Mouse (Mus musculus): ENCODE measurements around the gene Tm7sf3. TPM values are rescaled to one million over a fixed set of nuclear protein-coding genes. Genes with fewer than 3 reads are reported as not detected.
A peak's percentile ranks its signal among the peaks of the same experiment; 100 is the strongest.

Gene Tm7sf3
- polyA plus RNA-seq, 1 experiment, result 29.3 TPM

GRCm38 (mm10) chr6:146661655-146662054, 19.0 kb upstream of the Tm7sf3 start:
- no peak for DNase-seq (ENCODE audit: extremely low spot score in 1 of 2, low spot score in 1 of 2)

- peak in 1 of 2 experiments; percentile 14 for DNase-seq (ENCODE audit: extremely low spot score in 1 of 2, low spot score in 1 of 2)
These were observed 18.0 kb upstream of the Tm7sf3 start for GRCm38 (mm10) chr6:146660591-146660990.

GRCm38 (mm10) chr6:146653197-146653596, 10.6 kb upstream of the Tm7sf3 start:
- DNase-seq (ENCODE audit: extremely low spot score in 1 of 2, low spot score in 1 of 2), result no peak

GRCm38 (mm10) chr6:146651431-146651830, 8.8 kb upstream of the Tm7sf3 start:
- no peak for DNase-seq (ENCODE audit: extremely low spot score in 1 of 2, low spot score in 1 of 2)

- DNase-seq (ENCODE audit: extremely low spot score in 1 of 2, low spot score in 1 of 2), result peak; percentile 36 to 48
These were observed 7.4 kb upstream of the Tm7sf3 start for GRCm38 (mm10) chr6:146650013-146650412.

GRCm38 (mm10) chr6:146643184-146643570, 553 bp upstream of the Tm7sf3 start:
- no peak for DNase-seq (ENCODE audit: extremely low spot score in 1 of 2, low spot score in 1 of 2)

- DNase-seq (ENCODE audit: extremely low spot score in 1 of 2, low spot score in 1 of 2), result no peak
These were observed 908 bp downstream of the Tm7sf3 start for GRCm38 (mm10) chr6:146641621-146642210.

- no peak for DNase-seq (ENCODE audit: extremely low spot score in 1 of 2, low spot score in 1 of 2)
These were observed 1.6 kb downstream of the Tm7sf3 start for GRCm38 (mm10) chr6:146640991-146641390.

- no peak for DNase-seq (ENCODE audit: extremely low spot score in 1 of 2, low spot score in 1 of 2)
These were observed 2.3 kb downstream of the Tm7sf3 start for GRCm38 (mm10) chr6:146640068-146640965.

GRCm38 (mm10) chr6:146636482-146636881, 6.1 kb downstream of the Tm7sf3 start:
- no peak for DNase-seq (ENCODE audit: extremely low spot score in 1 of 2, low spot score in 1 of 2)

- DNase-seq (ENCODE audit: extremely low spot score in 1 of 2, low spot score in 1 of 2), result no peak
These were observed 7.6 kb downstream of the Tm7sf3 start for GRCm38 (mm10) chr6:146634759-146635606.

- peak in 1 of 2 experiments; percentile 65 for DNase-seq (ENCODE audit: extremely low spot score in 1 of 2, low spot score in 1 of 2)
These were observed 8.5 kb downstream of the Tm7sf3 start for GRCm38 (mm10) chr6:146634015-146634722.

GRCm38 (mm10) chr6:146633629-146634014, 9.0 kb downstream of the Tm7sf3 start:
- peak; percentile 19 to 52 for DNase-seq (ENCODE audit: extremely low spot score in 1 of 2, low spot score in 1 of 2)

- DNase-seq (ENCODE audit: extremely low spot score in 1 of 2, low spot score in 1 of 2), result no peak
These were observed 9.5 kb downstream of the Tm7sf3 start for GRCm38 (mm10) chr6:146633097-146633496.

GRCm38 (mm10) chr6:146632403-146632802, 10.2 kb downstream of the Tm7sf3 start:
- no peak for DNase-seq (ENCODE audit: extremely low spot score in 1 of 2, low spot score in 1 of 2)

GRCm38 (mm10) chr6:146631847-146632246, 10.8 kb downstream of the Tm7sf3 start:
- no peak for DNase-seq (ENCODE audit: extremely low spot score in 1 of 2, low spot score in 1 of 2)

- DNase-seq (ENCODE audit: extremely low spot score in 1 of 2, low spot score in 1 of 2), result no peak
These were observed 11.7 kb downstream of the Tm7sf3 start for GRCm38 (mm10) chr6:146630961-146631360.

GRCm38 (mm10) chr6:146629781-146630756, 12.6 kb downstream of the Tm7sf3 start:
- DNase-seq (ENCODE audit: extremely low spot score in 1 of 2, low spot score in 1 of 2), result no peak

- no peak for DNase-seq (ENCODE audit: extremely low spot score in 1 of 2, low spot score in 1 of 2)
These were observed 14.5 kb downstream of the Tm7sf3 start for GRCm38 (mm10) chr6:146628123-146628522.

All from frontal cortex, adult 2 months (tissue).